Mouse (Mus musculus): ENCODE measurements around the gene Tdrd9.

DNA sequence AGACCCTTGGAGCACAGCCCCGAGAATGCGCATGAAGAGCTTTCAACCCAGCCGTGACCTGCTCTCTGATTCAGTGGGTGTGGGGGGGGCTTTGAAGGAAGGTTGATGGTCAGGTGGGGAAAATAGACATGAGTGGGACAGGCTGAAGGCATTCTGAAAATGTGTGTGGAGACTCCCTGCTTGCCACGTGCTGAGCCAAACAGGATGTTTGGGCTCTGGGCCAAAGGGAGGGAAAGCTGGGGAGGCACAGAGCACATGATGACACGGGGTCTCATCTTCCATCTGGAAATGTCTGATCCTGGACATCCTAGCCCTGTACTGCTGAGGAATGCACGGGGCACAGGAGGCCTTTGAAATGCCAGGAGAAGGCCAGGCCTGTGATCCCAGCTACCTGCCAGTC lies 115.4 kb downstream of the Tdrd9 start:
- TF ChIP-seq CTCF (IDR thresholded peaks at IDR 0.05; ENCODE audit: borderline replicate concordance, extremely low read depth, insufficient read depth, insufficient read length) = no peak
- TF ChIP-seq POLR2A (IDR thresholded peaks at IDR 0.05; ENCODE audit: borderline replicate concordance, extremely low read depth, insufficient read depth, insufficient read length, poor library complexity, severe bottlenecking) = no peak

Data from brain, embryonic 14.5 days (tissue).